Mouse (Mus musculus) skeletal muscle tissue, postnatal 0 days (tissue): ENCODE measurements around the gene Mex3b. TPM values are rescaled to one million over a fixed set of nuclear protein-coding genes. Genes with fewer than 3 reads are reported as not detected.

Source experiments
- polyA plus RNA-seq: library from polyadenylated mRNA; unstranded; fragments of >200 nt; fragmentation: Nextera tagmentation; extraction: Ambion mirVana; gene quantifications from 2 replicates; pipeline ENCODE4 v1.2.1, GENCODE M21; 2015

The Mex3b gene
- polyA plus RNA-seq, result 4.4 and 4.6 TPM in 2 replicates

DNA sequence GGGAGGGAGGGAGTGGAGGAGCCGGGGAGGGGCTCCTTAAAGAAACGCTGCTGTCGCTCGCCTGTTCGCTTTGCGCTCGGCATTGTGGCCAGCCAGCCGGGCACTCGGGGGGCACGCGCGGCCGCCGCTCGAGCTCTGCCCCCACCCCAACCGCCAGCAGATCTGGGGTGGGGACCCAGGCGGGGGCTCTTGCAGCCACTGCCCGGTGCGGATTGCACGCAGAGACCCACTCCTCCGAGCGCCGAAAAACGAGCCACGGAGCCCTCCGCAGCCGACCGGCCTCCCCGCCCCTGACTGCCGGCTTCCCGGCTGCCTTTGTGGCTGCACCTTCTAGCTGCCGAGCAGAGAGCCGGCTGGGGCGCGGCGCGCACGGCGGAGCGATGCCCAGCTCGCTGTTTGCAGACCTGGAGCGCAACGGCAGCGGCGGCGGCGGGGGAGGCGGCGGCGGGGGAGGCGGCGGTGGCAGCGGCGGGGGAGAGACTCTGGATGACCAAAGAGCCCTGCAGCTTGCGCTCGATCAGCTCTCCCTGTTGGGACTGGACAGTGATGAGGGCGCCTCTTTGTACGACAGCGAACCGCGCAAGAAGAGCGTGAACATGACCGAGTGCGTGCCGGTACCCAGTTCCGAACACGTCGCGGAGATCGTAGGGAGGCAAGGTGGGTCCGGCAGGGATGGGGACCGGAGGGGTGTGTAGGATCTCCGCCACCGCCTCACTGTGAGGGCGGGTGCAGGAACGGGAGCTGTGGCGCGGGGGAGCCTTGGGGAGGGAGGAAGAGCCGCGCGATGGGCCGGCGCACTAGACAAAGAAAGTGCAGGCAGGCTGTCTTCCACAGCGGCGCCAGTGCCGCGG is at the start of gene Mex3b:
Gene Mex3b, plus strand, starts transcription at position 63 of the 851 bp plus-strand sequence.

Other genes starting within 250 kb of the Mex3b start
- gene Saxo2, start 218.8 kb upstream of the Mex3b start, polyA plus RNA-seq, result 3.6 and 4.5 TPM in 2 replicates
- 8.9 and 9.9 TPM in 2 replicates for gene Efl1, start 218.7 kb upstream of the Mex3b start, polyA plus RNA-seq